Mouse (Mus musculus) thymus, postnatal 0 days (tissue): ENCODE results near the gene Kif5a. TPM values are rescaled to one million over a fixed set of nuclear protein-coding genes. Genes with fewer than 3 reads are reported as not detected.

ENCODE experiments used
- DNase-seq: peaks from one replicate; pipeline ENCODE4 v3.0.0-alpha.2; 2015; ENCODE audit warnings: low spot score
- polyA plus RNA-seq: library from polyadenylated mRNA; unstranded; fragments of >200 nt; fragmentation: Nextera tagmentation; extraction: Ambion mirVana; gene quantifications from 2 replicates; pipeline ENCODE4 v1.2.1, GENCODE M21; 2015

Gene Kif5a
- polyA plus RNA-seq, 1 experiment from 2014 or later, result 0.13 TPM

GRCm38 (mm10) chr10:127289573-127290191, 26.5 kb upstream of the Kif5a start:
- peak; percentile 43 for DNase-seq

GRCm38 (mm10) chr10:127288800-127289572, 25.8 kb upstream of the Kif5a start, which contains the start of gene Mbd6:
Gene Mbd6, minus strand, starts transcription at chr10:127289018.
- DNase-seq, result peak; percentile 92

DNA sequence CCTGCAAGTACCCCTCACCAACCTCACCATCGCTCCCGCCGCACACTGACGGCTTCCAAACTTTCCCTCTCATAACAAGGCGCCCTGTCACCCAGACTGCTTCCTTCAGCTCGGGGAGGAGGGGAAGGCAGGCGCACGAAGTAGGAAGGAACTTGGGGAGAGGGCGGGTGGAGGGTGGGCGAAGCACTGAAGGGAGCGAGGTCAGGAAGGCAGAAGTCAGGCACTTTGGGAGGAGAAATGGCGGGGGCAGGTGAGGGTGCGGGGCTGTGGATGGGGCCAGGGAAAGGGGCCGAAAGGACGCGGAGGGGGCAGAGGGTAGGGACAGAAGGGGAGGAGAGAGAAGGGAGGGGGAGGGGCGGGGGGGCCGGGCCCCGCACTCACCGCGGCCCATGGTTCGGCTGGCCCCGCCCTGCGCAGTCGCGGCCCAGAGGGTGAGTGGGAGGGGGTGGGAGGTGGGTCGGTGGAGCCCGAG, 25.2 kb upstream of the Kif5a start:
- peak; percentile 54 for DNase-seq

GRCm38 (mm10) chr10:127287936-127288293, 24.8 kb upstream of the Kif5a start:
- DNase-seq, result no peak

GRCm38 (mm10) chr10:127287271-127287935, 24.3 kb upstream of the Kif5a start:
- no peak for DNase-seq

- DNase-seq, result no peak
Observed at GRCm38 (mm10) chr10:127286730-127287129, 23.6 kb upstream of the Kif5a start.

GRCm38 (mm10) chr10:127286194-127286593, 23.0 kb upstream of the Kif5a start:
- no peak for DNase-seq

DNA sequence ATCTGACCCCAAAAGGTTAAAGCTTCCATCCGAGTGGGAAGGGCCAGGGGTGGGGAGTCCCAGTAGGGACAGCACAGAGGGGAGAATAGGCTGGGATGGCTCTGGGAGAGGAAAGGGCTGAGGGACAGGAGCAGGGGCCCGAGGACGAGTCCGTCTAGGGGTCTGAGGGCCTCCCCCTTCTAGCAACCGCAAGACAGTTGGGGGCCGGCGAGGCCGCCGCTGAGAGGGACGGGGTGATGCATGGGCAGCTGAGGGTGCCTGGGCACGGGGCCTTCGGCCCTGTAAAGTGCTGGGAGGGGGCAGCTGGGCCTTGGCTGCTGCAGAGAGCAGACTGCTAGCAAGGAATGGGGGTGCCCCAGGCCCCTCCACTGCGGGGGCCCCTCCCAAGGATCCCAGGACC, 22.5 kb upstream of the Kif5a start:
- no peak for DNase-seq

DNA sequence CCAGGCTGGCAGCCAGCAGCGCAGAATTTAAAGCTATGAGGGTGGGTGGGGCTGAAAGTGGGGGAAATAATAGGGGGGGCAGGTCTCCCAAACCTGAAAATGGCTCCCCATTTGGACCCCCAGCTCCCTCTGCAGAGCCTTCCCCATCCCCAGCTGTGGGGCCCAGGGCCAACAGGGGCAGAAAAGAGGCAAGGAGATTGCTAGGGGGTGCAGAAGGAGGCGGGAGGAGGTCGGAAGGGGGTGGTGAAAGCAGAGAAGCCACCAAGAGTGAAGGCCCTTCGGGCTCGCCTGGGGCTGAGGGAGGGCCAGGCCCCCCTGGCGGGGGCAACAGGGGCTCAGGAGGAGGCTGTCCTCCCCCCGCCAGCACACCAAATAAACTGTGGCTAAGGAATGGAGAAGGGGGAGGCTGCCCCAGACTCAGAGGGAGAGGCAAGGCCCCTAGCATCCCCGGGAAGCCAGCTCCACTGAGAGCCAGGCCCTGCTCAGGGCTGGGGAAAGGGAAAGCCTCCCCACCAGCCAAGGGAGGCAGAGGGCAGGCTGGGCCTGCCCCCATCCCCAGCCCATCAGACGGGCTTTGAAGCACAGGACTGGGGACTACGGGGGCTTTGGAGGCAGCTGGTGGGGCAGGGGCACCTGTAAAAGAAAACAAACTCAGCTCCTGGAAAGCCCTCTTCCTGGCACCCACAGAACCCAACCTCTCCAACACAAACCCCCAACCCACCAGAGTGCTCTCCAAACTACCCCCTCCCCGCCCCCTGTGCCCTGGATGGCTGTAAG, 21.8 kb upstream of the Kif5a start:
- no peak for DNase-seq

DNA sequence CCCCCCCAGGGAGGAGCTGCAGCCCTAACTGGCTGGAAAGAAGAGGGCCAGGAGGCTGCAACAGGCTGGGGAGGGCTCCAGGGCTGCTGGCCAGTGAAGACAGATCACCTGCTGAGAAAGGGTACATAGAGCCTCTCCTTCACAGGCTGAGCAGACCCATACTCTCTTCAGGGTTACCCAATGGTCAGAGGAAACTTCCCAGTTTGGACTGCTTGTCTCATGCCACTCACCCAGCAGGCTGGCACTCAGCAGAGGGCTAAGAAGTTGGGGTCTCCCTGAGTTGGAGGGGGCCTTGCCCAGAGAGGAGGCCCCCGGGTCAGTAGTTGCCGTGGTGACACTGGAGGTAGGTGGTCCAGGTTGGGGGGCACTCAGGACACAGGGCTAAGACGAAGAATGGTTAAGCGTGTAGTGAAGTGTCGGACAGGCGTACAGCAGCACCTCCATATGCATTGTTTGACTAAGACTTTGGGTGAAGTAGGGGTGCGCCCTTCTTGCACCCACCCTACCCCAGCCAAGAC, 21.0 kb upstream of the Kif5a start:
- DNase-seq, result no peak

GRCm38 (mm10) chr10:127282620-127283215, 19.6 kb upstream of the Kif5a start:
- DNase-seq, result no peak

DNA sequence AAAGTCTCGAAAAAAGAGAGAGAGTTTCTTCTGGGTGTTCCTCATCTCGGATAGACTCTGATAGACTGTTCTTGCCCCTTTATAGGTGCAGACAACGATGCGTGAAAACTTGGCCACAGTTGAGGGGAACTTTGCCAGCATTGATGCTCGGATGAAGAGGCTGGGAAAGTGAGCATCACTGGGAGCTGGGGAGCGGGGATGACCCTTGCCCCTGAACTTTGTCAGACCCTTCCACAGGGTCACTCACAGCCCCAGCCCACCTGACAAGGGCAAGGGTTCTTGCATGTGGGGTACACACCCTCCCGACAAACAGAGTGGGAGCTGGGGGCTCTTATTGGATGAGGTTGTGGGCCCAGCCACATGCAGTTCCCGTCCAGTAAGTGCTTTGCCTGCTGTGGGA, 18.2 kb upstream of the Kif5a start:
- no peak for DNase-seq

GRCm38 (mm10) chr10:127279730-127280129, 16.6 kb upstream of the Kif5a start:
- no peak for DNase-seq

DNA sequence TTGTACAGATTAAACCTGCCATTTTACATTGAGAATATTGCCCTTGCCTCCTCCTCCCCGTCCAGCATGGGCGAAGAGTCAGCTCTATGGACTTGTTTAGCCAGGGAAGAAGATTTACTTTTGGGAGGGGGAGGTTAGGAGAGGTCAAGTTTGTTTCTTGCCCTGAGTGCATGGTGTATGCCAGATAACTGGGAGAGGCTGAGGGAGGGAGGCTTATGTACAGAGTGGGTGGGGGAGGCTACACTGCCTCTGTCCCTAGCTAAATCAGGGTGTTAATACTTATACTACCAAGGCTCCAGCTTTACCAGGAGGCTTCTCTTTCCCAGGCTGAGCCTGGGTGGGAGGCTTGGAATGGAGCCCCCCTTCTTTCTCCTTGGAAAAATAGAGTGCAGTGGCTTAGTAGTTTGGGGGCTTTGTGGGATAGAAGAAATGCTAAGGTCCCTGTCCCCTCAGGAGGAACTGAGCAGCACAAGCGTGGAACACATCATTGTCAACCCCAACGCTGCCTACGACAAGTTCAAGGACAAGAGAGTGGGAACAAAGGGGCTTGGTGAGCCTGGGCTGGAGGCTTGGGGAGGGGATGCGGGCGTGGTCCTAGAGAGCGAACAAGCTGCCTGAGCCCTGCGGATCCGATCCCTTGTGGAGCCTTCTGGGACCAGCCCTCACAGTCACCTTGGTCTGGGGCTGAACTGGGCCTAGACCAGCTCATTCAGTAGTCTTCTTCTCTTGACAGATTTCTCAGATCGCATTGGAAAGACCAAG, 11.3 kb upstream of the Kif5a start:
- DNase-seq, result no peak

- no peak for DNase-seq
Observed at GRCm38 (mm10) chr10:127272371-127272770, 9.2 kb upstream of the Kif5a start.

GRCm38 (mm10) chr10:127269884-127270283, 6.7 kb upstream of the Kif5a start:
- DNase-seq, result no peak

DNA sequence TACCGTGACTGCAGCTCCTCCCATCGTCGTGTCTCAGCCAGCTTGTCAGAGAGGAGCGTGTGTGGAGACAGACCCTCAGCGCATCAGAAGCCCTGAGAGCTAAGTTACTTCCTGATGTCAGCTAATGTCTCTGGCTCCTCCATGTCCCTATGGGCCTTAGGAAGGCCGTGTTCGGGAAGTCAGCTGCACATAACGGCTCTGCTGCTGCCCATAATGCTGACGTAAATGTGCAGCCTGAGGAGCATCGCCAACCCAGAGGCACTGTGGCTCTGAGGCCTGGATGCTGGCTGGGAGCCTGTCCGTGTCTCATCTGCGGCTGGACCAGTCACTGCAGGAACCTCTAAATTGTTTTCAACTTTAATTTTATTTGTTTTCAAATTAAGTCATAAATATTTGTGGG, 5.9 kb upstream of the Kif5a start:
- DNase-seq, result no peak

DNA sequence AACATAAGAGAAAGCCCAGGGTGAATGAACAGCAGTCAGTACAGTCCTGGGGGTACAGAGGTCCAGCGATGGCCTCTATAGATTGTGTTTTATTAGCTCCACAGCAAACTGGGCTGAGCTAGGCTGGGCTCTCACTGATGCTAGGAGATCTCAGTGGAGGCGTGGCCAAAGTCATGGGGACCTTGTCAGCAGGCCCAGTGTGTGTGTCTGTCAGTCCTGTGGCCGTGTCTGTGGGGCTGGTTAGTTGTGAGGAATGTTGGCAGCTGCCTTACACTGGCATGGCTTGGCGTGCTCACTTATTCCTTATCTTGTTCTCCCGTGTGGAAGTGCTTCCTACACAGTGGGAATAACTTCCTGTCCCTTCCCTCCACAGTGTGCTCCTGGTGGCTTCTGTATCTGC, 5.3 kb upstream of the Kif5a start:
- DNase-seq, result no peak

DNA sequence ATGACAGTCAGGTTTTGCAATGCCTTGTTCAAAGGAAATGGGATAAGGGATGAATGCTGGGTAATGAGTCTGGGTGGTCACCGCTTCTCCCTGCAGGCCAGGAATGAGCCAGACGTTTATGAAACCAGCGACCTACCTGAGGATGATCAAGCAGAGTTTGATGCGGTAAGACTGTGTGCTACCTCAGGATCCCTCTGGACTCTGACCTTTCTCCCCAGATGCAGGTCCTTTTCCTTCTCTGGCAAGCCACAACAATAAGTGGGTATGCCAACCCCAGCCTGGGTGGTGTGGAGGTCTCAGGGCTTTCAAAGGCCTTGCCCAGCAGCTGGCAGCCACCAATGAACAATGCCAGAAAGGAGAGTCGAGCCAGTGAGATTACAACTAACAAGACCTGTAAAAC, 4.2 kb upstream of the Kif5a start:
- no peak for DNase-seq
